Mouse (Mus musculus) stomach, embryonic 14.5 days (tissue): ENCODE data around the gene Phlda2. TPM values are rescaled to one million over a fixed set of nuclear protein-coding genes. Genes with fewer than 3 reads are reported as not detected.

Experiments used
- ATAC-seq: fragments of 200-750 bp; cut with Nextera tagmentation; 2 replicates; pipeline ENCODE4 v1.8.0; 2017; ENCODE audit warnings: low read depth, moderate TSS enrichment; ENCODE audit not compliant: insufficient number of reproducible peaks, insufficient read depth, low FRiP score
- H3K27ac ChIP-seq: fragments of 300-500 bp; sonication (generic); 2 replicates; pipeline ENCODE4 v1.5.1; 2014; ENCODE audit warnings: mild to moderate bottlenecking, low read length, moderate library complexity, mixed read lengths
- H3K27me3 ChIP-seq: fragments of 300-500 bp; sonication (generic); 2 replicates; pipeline ENCODE4 v1.6.1; 2014; ENCODE audit warnings: low read length, control low read depth, mixed read lengths; ENCODE audit not compliant: control insufficient read depth, insufficient read depth
- H3K36me3 ChIP-seq: fragments of 300-500 bp; sonication (generic); 2 replicates; pipeline ENCODE4 v1.6.1; 2014; ENCODE audit warnings: mild to moderate bottlenecking, control low read depth, low read length, moderate library complexity, mixed read lengths; ENCODE audit not compliant: control insufficient read depth, insufficient read depth
- H3K4me1 ChIP-seq: fragments of 300-500 bp; sonication (generic); 2 replicates; pipeline ENCODE4 v1.6.1; 2014; ENCODE audit warnings: low read length, control low read depth, mixed read lengths; ENCODE audit not compliant: control insufficient read depth, insufficient read depth
- H3K4me2 ChIP-seq: fragments of 300-500 bp; sonication (generic); replicated peaks from 2 replicates; pipeline ENCODE4 v1.6.1; 2014; ENCODE audit warnings: low read depth, low read length, control low read depth
- H3K4me3 ChIP-seq: fragments of 300-500 bp; sonication (generic); 2 replicates; pipeline ENCODE4 v1.5.1; 2014; ENCODE audit warnings: low read depth, low read length, control low read depth
- H3K9ac ChIP-seq: fragments of 300-500 bp; sonication (generic); replicated peaks from 2 replicates; pipeline ENCODE4 v1.6.1; 2014; ENCODE audit warnings: low read depth, mild to moderate bottlenecking, control low read depth, low read length, moderate library complexity, mixed read lengths
- H3K9me3 ChIP-seq: fragments of 300-500 bp; sonication (generic); 2 replicates; pipeline ENCODE4 v1.6.1; 2016; ENCODE audit warnings: low read depth, low read length, control low read depth; ENCODE audit not compliant: control insufficient read depth
- WGBS: fragments of 180-500 bp; shearing (Covaris S2); extraction: QIAGEN DNeasy Blood & Tissue Kit; methylation state at CpG from one replicate; pipeline ENCODE4 v1.1.7; 2014; 5-methylcytosine and 5-hydroxymethylcytosine counted together
- polyA plus RNA-seq: library from polyadenylated mRNA; unstranded; fragments of >200 nt; fragmentation: Nextera tagmentation; extraction: Ambion mirVana; gene quantifications from 2 replicates; pipeline ENCODE4 v1.2.1, GENCODE M21; 2014

Gene Phlda2
- polyA plus RNA-seq, 1 experiment from 2014 or later = 4.6 TPM

DNA sequence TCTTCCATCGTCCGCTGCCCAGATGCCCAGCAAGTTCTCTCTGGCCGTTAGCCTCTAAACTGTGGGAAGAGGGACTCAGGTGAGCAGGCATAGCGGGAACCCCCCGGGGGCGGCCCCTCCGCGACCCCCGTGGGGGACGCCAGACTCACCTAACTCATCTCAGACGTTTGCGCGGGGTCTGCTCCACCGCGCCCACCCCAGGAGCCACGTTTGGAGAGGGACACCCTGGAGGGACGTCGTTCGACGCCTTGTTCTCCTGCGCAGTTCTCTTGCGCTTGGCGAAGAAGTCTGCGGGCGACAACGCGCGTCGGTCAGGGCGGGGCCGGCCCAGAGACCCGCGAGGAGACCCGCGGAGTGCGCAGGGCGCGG, 44.0 kb downstream of the Phlda2 start:
- peaks cover 2% of the 10 kb centered on the region; the same call in 1 of the 2 replicates for H3K36me3 ChIP-seq
- peak overlapping the region; percentile 72 for H3K9ac ChIP-seq
- peaks cover 5% of the 10 kb centered on the region for H3K4me1 ChIP-seq
- no peaks in the 10 kb centered on the region for H3K27me3 ChIP-seq
- H3K4me2 ChIP-seq = peak overlapping the region; percentile 44
- peak overlapping the region; percentile 59 for H3K4me3 ChIP-seq
- ATAC-seq = no peak
- WGBS = 20% methylated on average over 38 of the region's 38 CpGs
- peaks cover 21% of the 10 kb centered on the region; the same call in 1 of the 2 replicates for H3K9me3 ChIP-seq
- H3K27ac ChIP-seq = peak overlapping the region; percentile 87

Other genes starting within 250 kb of the Phlda2 start
- gene Cdkn1c, start 42.1 kb downstream of the Phlda2 start, polyA plus RNA-seq = 824 and 970 TPM in 2 replicates
- gene Slc22a18, start 29.4 kb downstream of the Phlda2 start, polyA plus RNA-seq = 9.2 and 9.8 TPM in 2 replicates
- 109 and 120 TPM in 2 replicates for gene Nap1l4, start 46.0 kb upstream of the Phlda2 start, polyA plus RNA-seq
- gene Cars, start 96.9 kb upstream of the Phlda2 start, polyA plus RNA-seq = 51.1 and 58.1 TPM in 2 replicates
- 0.17 TPM in 1 of 2 replicates, not detected in the other for gene Tnfrsf26, start 125.6 kb upstream of the Phlda2 start, polyA plus RNA-seq
- gene Tnfrsf22, start 146.5 kb upstream of the Phlda2 start, polyA plus RNA-seq = 12.4 and 13.7 TPM in 2 replicates
- gene Tnfrsf23, start 182.7 kb upstream of the Phlda2 start, polyA plus RNA-seq = 1.7 and 1.9 TPM in 2 replicates